Mouse (Mus musculus) liver, postnatal 0 days (tissue): Measurements from ENCODE around the gene Itga6. TPM values are rescaled to one million over a fixed set of nuclear protein-coding genes. Genes with fewer than 3 reads are reported as not detected.

Source experiments
- ATAC-seq: fragments of 200-750 bp; cut with Nextera tagmentation; 2 replicates; pipeline ENCODE4 v1.8.0; 2017; ENCODE audit warnings: mild to moderate bottlenecking, moderate library complexity
- DNase-seq: peaks from one replicate; pipeline ENCODE4 v3.0.0-alpha.2; 2016
- H3K27ac ChIP-seq: fragments of 300-500 bp; sonication (generic); 2 replicates; pipeline ENCODE4 v1.5.1; 2014; ENCODE audit warnings: antibody characterized with exemption, moderate library complexity, mild to moderate bottlenecking, low read depth
- H3K27me3 ChIP-seq: fragments of 300-500 bp; sonication (generic); 2 replicates; pipeline ENCODE4 v1.6.1; 2014; ENCODE audit warnings: low read length, control low read depth, mixed read lengths; ENCODE audit not compliant: insufficient read depth
- H3K36me3 ChIP-seq: fragments of 300-500 bp; sonication (generic); replicated peaks from 2 replicates; pipeline ENCODE4 v1.6.1; 2014; ENCODE audit warnings: mild to moderate bottlenecking, control low read depth, low read length, moderate library complexity, mixed read lengths; ENCODE audit not compliant: insufficient read depth
- H3K4me1 ChIP-seq: fragments of 300-500 bp; sonication (generic); 2 replicates; pipeline ENCODE4 v1.6.1; 2014; ENCODE audit warnings: antibody characterized with exemption, mild to moderate bottlenecking, control low read depth; ENCODE audit not compliant: insufficient read depth
- H3K4me2 ChIP-seq: fragments of 300-500 bp; sonication (generic); 2 replicates; pipeline ENCODE4 v1.6.1; 2014; ENCODE audit warnings: low read depth, mild to moderate bottlenecking, low read length, moderate library complexity, mixed read lengths
- H3K4me3 ChIP-seq: fragments of 300-500 bp; sonication (generic); 2 replicates; pipeline ENCODE4 v1.5.1; 2014; ENCODE audit warnings: low read depth, low read length
- H3K9ac ChIP-seq: fragments of 300-500 bp; sonication (generic); replicated peaks from 2 replicates; pipeline ENCODE4 v1.6.1; 2014; ENCODE audit warnings: mild to moderate bottlenecking, moderate library complexity
- H3K9me3 ChIP-seq: fragments of 300-500 bp; sonication (generic); 2 replicates; pipeline ENCODE4 v1.6.1; 2016; ENCODE audit warnings: mild to moderate bottlenecking, control low read depth, low read length, mixed read lengths
- CTCF ChIP-seq: sonication (generic); IDR thresholded peaks from 2 replicates; pipeline ENCODE4 v1.5.1; 2016; ENCODE audit warnings: antibody characterized with exemption, low read depth
- EP300 ChIP-seq: IDR thresholded peaks from 2 replicates; pipeline ENCODE4 v1.6.1; 2016; ENCODE audit warnings: antibody characterized with exemption, low read depth, mild to moderate bottlenecking
- WGBS: fragments of 180-500 bp; shearing (Covaris S2); extraction: QIAGEN DNeasy Blood & Tissue Kit; methylation state at CpG from one replicate; pipeline ENCODE4 v1.1.7; 2014; ENCODE audit not compliant: insufficient replicate concordance; 5-methylcytosine and 5-hydroxymethylcytosine counted together
- polyA plus RNA-seq: library from polyadenylated mRNA; unstranded; fragments of >200 nt; fragmentation: Nextera tagmentation; extraction: Ambion mirVana; gene quantifications from 2 replicates; pipeline ENCODE4 v1.2.1, GENCODE M21; 2015

Itga6 gene
- polyA plus RNA-seq, 1 experiment from 2014 or later: 7.5 TPM

DNA sequence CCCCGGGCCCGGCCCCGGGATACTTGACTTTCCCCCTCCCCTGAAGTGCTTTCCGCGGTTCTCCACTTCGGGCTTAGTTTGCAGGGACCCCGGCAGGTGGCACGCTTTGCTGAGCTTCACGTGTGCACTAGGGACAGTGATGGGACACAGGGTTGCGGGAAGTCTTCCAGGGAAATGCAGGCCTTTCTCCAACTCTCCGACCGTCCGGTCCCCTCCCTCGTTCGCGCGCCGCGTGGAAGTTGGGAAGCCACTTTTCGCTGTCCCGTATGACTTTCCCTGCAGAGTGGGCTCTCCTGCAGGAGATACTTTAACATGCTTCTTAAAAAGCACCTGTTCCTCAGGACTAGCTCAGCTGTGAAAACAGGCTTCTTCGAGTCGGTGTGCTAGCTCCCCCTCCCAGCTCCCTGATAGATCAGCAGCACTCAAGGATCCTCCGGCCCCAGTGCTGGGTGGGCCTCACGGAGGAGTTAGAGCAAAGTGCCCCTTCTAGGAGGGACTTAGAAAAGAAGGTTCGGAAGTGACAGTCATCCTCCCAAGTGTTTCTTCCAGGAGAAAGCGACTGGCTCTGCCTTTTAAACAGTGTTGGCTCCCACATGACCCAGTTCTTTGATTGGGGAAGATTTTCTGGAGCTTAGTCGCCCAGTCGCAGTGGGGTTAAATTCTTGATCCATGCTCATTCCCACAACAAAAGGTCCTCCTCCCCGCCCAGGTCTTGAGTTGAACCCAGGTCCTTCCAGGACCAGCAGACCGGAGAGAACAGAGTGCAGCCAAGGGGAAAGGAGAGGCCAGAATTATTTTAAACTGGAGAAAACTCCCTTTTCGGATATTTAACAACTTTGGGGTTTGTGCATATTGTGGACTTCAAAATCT is 42.4 kb downstream of the Itga6 start:
- Histone ChIP-seq H3K27me3 (peaks cover 10% of the 10 kb centered on the region; the same call in 1 of the 2 replicates), H3K4me3 (peak overlapping the region; percentile 72), H3K9ac (peak overlapping the region; percentile 71), H3K9me3 (no peaks in the 10 kb centered on the region), H3K4me2 (peak overlapping the region; percentile 98), H3K27ac (no peak overlapping the region; the same call in 1 of the 2 replicates), H3K36me3 (no peaks in the 10 kb centered on the region), H3K4me1 (peaks cover 11% of the 10 kb centered on the region)
- DNase-seq (no peak), ATAC-seq (peak; percentile 20; the same call in 1 of the 2 replicates)
- TF ChIP-seq CTCF (no peak), EP300 (no peak)
- 7% methylated on average over 32 of the region's 32 CpGs for WGBS

DNA sequence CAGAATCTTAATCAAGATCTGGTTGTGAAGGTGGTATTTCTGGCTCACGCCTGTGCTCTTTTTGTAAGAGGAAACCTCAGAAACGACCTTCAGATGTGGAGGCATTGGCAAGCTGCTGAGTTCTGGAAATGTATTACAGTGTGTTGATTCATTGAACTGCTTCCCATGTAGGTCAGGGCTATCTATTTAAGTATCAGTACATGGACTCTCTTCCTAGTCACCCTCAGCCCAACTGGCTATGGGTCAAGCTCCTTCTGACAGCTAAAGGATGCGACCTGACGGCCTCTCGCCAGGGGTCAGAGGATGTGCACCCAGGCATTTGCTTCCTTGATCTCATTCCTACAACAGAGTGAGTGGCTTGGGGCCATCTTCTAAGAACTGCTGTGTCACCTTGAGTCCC is 45.3 kb downstream of the Itga6 start:
- Histone ChIP-seq H3K4me3 (no peak overlapping the region), H3K4me1 (peaks cover 11% of the 10 kb centered on the region), H3K4me2 (no peak overlapping the region), H3K36me3 (no peaks in the 10 kb centered on the region), H3K9ac (no peak overlapping the region), H3K9me3 (no peaks in the 10 kb centered on the region), H3K27ac (no peak overlapping the region), H3K27me3 (peaks cover 10% of the 10 kb centered on the region; the same call in 1 of the 2 replicates)
- DNase-seq (no peak), ATAC-seq (no peak)
- 69% methylated on average over 5 of the region's 5 CpGs for WGBS
- no peak for TF ChIP-seq EP300
- no peak for TF ChIP-seq CTCF

DNA sequence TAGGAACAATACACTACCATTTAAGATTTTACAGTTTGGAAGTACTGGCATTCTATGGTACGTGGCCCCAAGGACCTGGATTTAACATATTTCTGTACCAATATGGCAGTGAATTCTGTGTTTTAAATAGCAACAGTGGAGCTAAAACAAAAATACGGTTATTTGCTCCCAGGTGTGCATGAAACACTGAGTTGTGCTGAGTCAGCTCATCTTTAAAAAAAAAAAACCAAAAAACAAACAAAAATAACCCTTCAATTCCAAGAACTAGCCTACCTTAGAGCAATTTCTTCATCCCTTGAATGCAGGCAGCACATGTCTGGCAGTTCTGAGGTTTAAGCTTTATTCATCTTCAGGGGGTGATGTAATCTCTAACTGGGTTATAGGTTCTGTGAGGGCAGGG is 45.8 kb downstream of the Itga6 start:
- Histone ChIP-seq H3K4me3 (no peak overlapping the region), H3K27ac (no peak overlapping the region), H3K4me1 (peaks cover 8% of the 10 kb centered on the region), H3K36me3 (no peaks in the 10 kb centered on the region), H3K27me3 (peaks cover 10% of the 10 kb centered on the region; the same call in 1 of the 2 replicates), H3K9ac (no peak overlapping the region), H3K4me2 (no peak overlapping the region), H3K9me3 (no peaks in the 10 kb centered on the region)
- 75% methylated on average over 2 of the region's 2 CpGs for WGBS
- TF ChIP-seq EP300 (no peak), CTCF (no peak)
- ATAC-seq (no peak), DNase-seq (no peak)

DNA sequence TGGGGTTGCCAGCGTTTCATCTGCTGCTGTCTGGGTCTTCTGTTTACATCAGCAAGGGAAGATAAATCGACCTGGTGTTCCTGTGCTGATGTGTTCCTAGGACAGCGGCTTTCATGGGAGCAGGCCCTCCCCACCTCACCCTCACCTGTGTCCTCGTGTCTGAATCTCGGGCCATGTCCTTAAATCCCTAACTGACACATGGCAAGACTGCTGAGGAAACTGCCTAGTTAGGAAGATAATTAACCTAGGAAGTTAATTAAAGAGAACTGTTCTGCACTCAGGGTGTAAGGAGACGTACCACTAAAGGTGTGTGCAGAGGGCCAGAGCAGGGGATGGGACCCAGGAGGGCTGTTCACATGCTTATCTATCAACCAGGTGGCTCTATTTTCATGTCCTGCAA is 48.7 kb downstream of the Itga6 start:
- DNase-seq (no peak), ATAC-seq (no peak)
- Histone ChIP-seq H3K27ac (no peak overlapping the region), H3K9me3 (no peaks in the 10 kb centered on the region), H3K9ac (no peak overlapping the region), H3K4me3 (no peak overlapping the region), H3K36me3 (no peaks in the 10 kb centered on the region), H3K27me3 (no peaks in the 10 kb centered on the region), H3K4me2 (no peak overlapping the region), H3K4me1 (no peaks in the 10 kb centered on the region)
- 61% methylated on average over 6 of the region's 6 CpGs for WGBS
- TF ChIP-seq EP300 (no peak), CTCF (no peak)

DNA sequence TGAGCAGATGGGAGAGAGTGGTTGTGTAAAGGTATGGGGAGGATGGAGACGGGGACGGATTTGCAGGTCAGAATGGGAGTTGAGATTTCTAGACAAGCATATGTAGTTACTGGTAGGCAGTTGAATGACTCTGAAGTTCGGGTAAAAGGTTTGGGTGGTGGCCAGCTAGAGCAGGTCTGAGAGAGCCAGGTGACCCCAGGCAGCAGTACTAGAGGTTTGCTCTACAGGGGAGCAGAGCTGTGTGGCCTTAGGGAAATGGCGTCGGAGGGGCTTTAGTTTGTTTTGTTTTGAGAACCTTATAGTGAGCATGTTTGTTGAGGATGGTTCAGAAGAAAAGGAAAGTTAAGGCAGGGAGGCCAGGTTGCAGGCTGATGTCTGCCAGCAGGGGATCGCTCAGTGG is 51.4 kb downstream of the Itga6 start:
- Histone ChIP-seq H3K4me2 (no peak overlapping the region), H3K9me3 (no peaks in the 10 kb centered on the region), H3K4me1 (no peaks in the 10 kb centered on the region), H3K4me3 (no peak overlapping the region), H3K27ac (no peak overlapping the region), H3K27me3 (no peaks in the 10 kb centered on the region), H3K9ac (no peak overlapping the region), H3K36me3 (no peaks in the 10 kb centered on the region)
- no peak for ATAC-seq
- no peak for DNase-seq
- TF ChIP-seq CTCF (no peak), EP300 (no peak)
- 68% methylated on average over 6 of the region's 6 CpGs for WGBS

DNA sequence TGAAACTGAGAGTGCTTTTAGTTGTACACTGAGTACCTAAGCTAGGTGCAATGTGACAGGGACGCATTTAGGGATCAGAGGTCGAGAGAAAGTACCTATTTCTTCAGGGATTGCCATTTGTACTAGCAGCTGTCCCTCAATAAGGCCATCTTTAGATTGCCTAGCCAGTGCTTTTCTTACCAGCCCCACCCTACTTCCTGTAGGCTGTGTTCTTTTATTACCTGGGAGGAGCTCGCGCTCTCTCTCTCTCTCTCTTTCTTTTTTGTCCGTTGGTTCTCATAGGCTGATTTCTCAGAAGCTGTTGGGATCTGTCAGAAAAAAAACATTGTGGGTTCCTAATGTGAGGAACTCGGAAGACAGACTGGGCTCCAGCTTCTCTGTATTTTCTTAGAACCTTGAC is 55.4 kb downstream of the Itga6 start:
- Histone ChIP-seq H3K27ac (no peak overlapping the region), H3K27me3 (no peaks in the 10 kb centered on the region), H3K9ac (no peak overlapping the region), H3K36me3 (no peaks in the 10 kb centered on the region), H3K4me1 (no peaks in the 10 kb centered on the region), H3K9me3 (no peaks in the 10 kb centered on the region), H3K4me3 (no peak overlapping the region), H3K4me2 (no peak overlapping the region)
- TF ChIP-seq CTCF (no peak), EP300 (no peak)
- no peak for DNase-seq
- WGBS: 59% methylated on average over 6 of the region's 6 CpGs
- ATAC-seq: no peak
